Mouse (Mus musculus): ENCODE results near the gene Alox15.
"Not testable (repeated sequence)": the region's sequence is repeated elsewhere in the genome, so short reads cannot be mapped to it uniquely, and the experiment has no call there.

Gene Alox15

GRCm38 (mm10) chr11:70351868-70352267 lies at the start of gene Alox15:
Gene Alox15, minus strand, starts transcription at chr11:70352031.
- peak in 1 of 2 experiments; percentile 35 for DNase-seq (ENCODE audit: low spot score in 2 of 2)

- DNase-seq (ENCODE audit: low spot score in 2 of 2): no peak
Observed at GRCm38 (mm10) chr11:70389421-70389820, 37.6 kb upstream of the Alox15 start.

DNA sequence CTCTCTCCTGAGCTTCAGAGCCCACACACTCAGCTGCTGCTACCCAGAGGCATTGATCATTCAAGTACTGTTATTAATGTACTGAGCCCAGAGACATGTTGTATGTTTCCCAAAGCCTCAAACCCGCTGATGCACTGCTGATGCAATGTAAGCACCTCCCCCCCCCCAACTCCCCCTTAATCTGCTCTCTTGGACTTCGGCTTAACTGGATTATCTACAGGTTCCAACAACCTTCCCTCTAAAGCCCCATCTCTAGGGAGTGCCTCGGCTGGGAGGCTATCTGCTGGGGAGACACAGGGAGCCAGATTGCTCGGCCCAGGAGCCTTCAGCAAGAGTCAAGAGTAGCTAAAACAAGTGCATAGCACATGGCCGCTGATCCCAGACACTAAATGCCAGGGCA lies 35.6 kb upstream of the Alox15 start:
- no peak for DNase-seq (ENCODE audit: low spot score in 2 of 2)

GRCm38 (mm10) chr11:70384136-70384535 lies 32.3 kb upstream of the Alox15 start:
- no peak for DNase-seq (ENCODE audit: low spot score in 2 of 2)

DNA sequence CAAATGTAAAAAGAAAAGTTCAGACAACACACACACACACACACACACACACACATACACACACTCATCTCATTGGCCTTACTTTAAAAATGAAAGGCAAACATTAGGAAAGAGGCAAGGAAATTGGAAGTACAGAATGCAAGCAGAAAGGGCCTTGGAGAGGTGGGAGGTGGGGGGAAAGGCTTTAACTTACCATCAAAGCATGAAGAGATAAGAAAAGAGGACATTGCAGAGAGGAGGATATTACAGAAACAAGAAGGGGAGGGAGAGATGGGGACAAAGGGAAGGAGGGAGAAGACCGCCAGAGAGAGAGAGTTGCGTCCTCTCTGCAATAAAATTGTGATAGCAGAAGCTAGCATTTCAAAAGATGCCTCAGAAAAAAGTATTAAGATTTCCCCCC lies 29.5 kb upstream of the Alox15 start:
- no peak for DNase-seq (ENCODE audit: low spot score in 2 of 2)

- no peak for DNase-seq (ENCODE audit: low spot score in 2 of 2)
Observed at GRCm38 (mm10) chr11:70380478-70381005, 28.7 kb upstream of the Alox15 start.

- no peak for DNase-seq (ENCODE audit: low spot score in 2 of 2)
Observed at GRCm38 (mm10) chr11:70376054-70376453, 24.2 kb upstream of the Alox15 start.

GRCm38 (mm10) chr11:70374302-70374701 lies 22.5 kb upstream of the Alox15 start:
- no peak for DNase-seq (ENCODE audit: low spot score in 2 of 2)

DNA sequence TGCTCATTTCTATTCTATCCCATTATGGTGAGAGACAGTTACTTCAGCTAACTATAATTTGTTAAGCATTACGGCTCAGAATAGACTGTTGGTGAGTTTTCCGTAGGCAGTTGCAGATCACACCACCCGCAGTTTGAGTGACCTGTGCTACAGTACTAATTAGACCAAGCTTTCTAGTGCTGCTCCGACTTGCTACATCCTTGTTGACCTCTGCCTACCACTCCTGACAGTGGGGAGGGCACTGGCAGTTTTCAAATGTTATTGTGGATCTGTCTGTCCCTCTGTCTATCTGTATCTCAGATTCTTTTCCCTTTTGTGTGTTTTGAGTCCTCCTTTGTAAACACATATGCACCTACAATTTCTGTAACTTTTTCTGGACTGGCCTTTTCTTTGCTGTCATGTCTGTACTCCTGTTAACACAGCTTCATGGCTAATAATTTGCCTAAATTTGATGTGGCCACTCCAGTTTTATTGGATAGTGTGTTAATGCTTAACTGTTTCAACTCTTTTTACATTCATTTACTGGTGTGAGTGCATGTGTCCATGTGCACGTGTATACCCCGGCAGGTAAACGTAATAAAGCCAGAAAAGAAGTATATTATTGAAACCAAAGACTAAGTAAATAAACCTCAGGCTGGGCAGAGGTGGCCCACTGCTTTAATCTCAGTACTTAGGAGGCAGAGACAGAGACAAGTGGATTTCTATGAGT lies 21.2 kb upstream of the Alox15 start:
- DNase-seq (ENCODE audit: low spot score in 2 of 2): no peak

DNA sequence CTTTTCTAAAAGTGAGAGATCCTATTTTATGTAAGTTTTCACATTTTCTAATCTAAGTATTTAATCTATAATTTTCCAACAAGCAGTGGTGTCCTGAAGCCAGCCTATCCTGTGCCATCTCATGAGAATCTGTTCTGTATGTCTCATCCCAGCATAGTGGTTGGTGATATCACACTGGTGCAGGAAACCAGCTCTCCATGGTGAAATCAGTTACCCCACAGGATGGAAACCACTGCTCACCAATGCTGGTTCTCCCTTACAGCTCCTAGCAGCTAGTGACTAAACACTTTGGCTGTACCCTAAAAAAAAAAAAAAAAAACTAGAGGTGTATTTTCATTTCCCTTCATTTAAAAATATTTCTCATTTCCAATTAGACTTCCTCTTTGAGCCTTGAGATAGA lies 20.6 kb upstream of the Alox15 start:
- no peak for DNase-seq (ENCODE audit: low spot score in 2 of 2)

DNA sequence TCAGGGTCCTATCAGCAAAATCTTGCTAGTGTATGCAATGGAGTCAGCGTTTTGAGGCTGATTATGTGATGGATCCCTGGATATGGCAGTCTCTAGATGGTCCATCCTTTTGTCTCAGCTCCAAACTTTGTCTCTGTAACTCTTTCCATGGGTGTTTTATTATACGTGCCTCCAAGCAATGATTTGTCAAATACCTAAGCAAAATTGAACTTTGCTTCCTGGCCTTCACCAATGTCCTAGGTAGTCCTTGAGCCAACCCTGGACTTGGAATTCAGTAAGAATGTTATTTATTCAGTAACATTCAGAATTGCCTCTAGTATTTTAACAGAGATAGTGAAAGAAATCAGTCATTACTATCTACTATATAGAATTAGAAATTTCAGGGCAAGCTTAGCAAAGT lies 16.8 kb upstream of the Alox15 start:
- DNase-seq (ENCODE audit: low spot score in 2 of 2): not testable (repeated sequence)

DNA sequence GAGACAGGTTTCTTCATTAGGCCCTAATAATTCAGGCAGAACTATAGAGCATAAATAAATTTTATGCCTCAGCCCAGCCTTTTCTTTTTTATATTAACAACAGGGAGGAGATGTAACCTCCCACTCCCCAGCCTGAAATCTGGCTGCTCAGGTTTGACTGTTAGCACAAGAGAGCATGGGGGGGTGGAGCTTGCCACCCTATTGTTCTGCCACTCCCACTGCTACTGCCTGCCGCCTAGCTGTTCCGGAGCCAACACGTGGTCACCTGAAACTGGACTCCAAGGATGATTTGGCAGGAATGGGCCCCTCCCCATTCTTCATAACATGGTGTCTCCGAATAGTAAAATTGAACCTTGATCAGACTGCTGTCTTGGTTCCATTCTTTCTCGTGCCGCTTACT lies 15.9 kb upstream of the Alox15 start:
- DNase-seq (ENCODE audit: low spot score in 2 of 2): not testable (repeated sequence)

DNA sequence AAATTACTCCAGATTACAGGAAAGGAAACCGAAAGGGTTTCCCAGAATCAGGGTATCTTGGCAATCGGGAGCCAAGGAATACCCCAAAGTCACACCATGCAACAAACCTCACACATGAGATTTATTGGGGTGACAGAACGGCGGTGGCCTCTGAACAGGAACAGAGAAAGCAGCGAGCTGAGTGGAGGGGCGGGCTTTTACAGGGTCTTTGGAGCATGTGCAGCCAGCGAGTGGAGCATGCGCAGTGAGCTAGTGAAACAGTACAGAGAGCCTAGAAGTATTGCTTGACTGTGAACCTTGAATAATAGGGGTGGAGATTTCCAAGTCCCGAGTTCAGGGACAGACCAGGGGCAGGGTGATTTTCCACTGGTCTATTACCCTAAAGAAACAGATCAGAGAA lies 3.2 kb downstream of the Alox15 start:
- no peak for DNase-seq (ENCODE audit: low spot score in 2 of 2)

DNA sequence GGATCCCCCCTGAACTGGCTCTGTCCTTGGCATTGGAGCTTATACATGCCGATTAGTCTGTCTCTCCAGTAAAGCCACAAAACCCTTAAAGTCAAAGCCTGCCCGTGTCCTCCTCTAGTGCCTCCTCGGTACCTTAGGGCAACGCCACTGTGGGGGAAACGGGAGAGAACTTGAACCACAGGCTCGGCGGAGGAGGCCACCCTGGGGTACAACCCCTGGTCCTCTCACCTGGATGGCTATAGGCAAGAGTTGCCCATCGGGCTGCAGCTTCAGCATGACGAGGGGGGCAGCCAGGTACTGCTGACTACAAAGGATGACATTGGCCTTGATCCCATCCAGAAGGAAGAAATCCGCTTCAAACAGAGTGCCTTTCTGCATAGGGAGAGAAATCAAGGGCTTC lies 4.0 kb downstream of the Alox15 start:
- no peak for DNase-seq (ENCODE audit: low spot score in 2 of 2)

DNA sequence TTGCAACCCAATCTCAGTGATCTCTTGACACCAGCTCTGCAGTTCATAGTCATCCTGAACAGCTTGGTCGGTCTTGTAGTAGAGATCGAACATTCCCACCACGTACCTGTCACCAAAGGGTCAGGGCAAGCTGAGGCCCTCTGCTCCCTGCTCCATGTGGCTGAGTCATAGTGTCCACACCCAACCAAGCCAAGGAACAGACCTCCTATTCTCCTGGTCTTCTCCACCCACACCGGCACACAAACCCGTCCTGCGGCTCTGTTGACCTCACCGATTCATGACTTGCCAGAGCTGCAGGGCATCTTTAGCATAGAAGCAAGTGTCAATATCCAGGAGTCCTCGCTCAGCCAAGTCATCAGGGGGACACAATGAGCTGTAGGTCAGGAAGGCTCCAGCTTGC lies 6.3 kb downstream of the Alox15 start:
- DNase-seq (ENCODE audit: low spot score in 2 of 2): no peak

DNA sequence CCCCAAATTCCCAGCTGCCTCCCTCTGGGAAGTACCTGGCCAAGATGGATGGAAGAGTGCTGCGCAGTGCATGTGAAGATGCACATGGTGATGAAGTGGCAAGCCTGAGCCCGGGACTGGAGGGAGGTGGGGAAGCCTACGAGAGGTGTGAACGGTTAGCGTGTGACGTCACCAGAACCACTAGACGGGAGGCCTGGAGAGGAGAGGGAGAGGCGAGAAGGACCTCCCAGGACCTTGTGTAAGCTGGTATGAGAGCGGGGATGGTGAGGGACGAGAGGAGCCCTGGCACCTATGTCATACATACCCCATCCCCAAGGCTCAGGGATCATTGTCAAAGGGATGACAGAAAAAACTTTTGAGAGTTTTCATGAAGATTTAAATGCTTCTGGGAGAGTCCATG lies 6.8 kb downstream of the Alox15 start:
- no peak for DNase-seq (ENCODE audit: low spot score in 2 of 2)

GRCm38 (mm10) chr11:70339481-70339880 lies 12.3 kb downstream of the Alox15 start:
- no peak for DNase-seq (ENCODE audit: low spot score in 2 of 2)

DNA sequence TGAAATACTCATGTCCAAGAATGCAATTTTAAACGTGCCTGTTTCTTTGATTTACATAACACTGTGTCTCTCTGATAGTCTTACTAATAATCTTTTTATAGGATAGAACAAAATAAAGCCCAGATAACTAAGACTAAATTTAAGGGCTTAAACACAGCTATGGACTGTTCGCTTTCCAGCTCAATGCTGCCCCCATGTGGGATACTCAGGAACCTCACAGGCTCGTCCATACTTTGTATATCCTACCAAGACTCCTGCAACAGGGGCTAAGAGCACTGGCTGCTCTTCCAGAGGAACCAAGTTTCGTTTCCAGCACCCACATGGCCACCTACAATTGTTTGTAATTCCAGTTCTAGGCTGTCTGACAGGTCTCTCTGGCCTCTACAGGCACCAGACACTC lies 17.4 kb downstream of the Alox15 start:
- DNase-seq (ENCODE audit: low spot score in 2 of 2): peak; percentile 39 to 81

GRCm38 (mm10) chr11:70324726-70325125 lies 27.1 kb downstream of the Alox15 start:
- DNase-seq (ENCODE audit: low spot score in 2 of 2): no peak

- DNase-seq (ENCODE audit: low spot score in 2 of 2): no peak
Observed at GRCm38 (mm10) chr11:70322528-70322927, 29.3 kb downstream of the Alox15 start, which contains the start of gene Alox12e. Gene Alox12e, minus strand, starts transcription at chr11:70322628.

DNA sequence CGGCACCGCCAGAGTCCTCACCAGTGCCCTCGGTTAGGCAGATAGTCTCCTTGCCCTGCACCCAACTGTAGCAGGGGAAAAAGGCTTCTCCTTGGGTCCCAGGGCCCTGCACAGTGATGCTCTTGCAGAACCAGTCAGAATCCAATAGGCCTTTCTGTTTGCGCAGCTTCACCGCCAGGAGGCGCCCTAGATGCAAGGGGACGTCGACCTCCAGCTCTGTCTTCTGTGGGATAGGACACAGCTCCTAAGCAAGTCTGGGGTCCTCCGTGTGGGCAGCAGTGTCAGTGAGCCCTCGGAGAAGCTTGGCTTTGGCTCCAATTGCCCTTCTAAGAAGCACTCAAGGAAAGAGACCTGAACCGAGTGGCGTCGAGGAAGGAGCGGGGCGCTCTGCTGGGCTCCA lies 30.2 kb downstream of the Alox15 start:
- DNase-seq (ENCODE audit: low spot score in 2 of 2): peak; percentile 29 to 78

- DNase-seq (ENCODE audit: low spot score in 2 of 2): no peak
Observed at GRCm38 (mm10) chr11:70319614-70320013, 32.2 kb downstream of the Alox15 start.

DNA sequence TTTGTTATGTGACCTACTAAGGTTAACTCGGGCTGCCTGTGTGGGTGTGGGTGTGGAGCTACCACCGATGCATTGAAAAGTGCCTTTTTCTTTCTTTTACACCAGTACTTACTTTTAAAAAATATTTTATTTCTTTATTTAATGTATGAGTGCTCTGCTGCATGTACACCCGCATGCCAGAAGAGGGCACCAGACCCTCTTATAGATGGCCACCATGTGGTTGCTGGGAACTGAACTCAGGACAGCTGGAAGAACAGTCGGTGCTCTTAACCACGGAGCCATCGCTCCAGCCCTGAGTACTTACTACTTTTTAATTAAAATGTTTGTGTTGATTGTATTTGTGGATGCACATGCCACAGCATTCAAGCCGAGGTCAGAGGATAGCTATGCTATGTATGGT lies 38.0 kb downstream of the Alox15 start:
- peak in 1 of 2 experiments; percentile 51 for DNase-seq (ENCODE audit: low spot score in 2 of 2)

- peak in 1 of 2 experiments; percentile 38 for DNase-seq (ENCODE audit: low spot score in 2 of 2)
Observed at GRCm38 (mm10) chr11:70309341-70309740, 42.5 kb downstream of the Alox15 start.
